Mouse (Mus musculus): ENCODE measurements at regions not wholly inside any gene's neighbourhood (a gene's known extent, or its start where the extent isn't known, plus 50 kb on each side); places are given as distances from the start of the nearest gene placed in this dataset.
"Not testable (repeated sequence)": the region's sequence is repeated elsewhere in the genome, so short reads cannot be mapped to it uniquely, and the experiment has no call there.

DNA sequence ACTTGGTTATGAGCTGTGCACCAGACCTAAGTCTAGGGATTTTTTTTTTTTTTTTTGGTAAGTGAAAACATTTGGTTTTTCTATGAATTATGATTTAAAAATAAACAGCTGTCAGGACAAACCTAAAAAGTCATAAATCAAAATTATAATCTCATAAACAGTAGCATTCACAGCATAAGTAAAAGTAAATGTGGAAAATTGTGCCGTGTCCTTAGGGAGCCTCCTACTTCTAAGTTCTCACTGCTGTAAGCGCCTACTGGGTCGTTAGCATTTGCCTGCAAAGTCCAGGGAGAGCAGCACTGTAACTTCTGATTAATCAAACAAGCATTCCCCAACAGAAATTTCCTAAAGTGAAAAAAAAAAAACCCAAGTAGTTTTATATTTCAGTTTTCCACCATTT, 104.2 kb upstream of the Palmd start:
- Histone ChIP-seq H3K27ac (replicated peaks; ENCODE audit: low read depth, low read length) (no peak overlapping the region), H3K4me2 (ENCODE audit: low read depth, low read length) (no peak overlapping the region), H3K4me1 (ENCODE audit: control insufficient read depth, insufficient read depth, low read length) (no peaks in the 10 kb centered on the region), H3K9ac (replicated peaks; ENCODE audit: low read length) (no peak overlapping the region), H3K27me3 (ENCODE audit: control insufficient read depth, insufficient read depth, low read length) (no peaks in the 10 kb centered on the region), H3K9me3 (replicated peaks; ENCODE audit: control insufficient read depth, low read length) (no peaks in the 10 kb centered on the region), H3K36me3 (replicated peaks; ENCODE audit: control insufficient read depth, insufficient read depth, low read depth, low read length) (no peaks in the 10 kb centered on the region), H3K4me3 (ENCODE audit: low read depth, low read length) (no peak overlapping the region)
- ATAC-seq (replicated peaks; ENCODE audit: insufficient number of reproducible peaks, low FRiP score, low TSS enrichment, low read depth), result no peak
- DNase-seq (ENCODE audit: low spot score), result no peak
- WGBS, result 57% methylated on average over 3 of the region's 3 CpGs

DNA sequence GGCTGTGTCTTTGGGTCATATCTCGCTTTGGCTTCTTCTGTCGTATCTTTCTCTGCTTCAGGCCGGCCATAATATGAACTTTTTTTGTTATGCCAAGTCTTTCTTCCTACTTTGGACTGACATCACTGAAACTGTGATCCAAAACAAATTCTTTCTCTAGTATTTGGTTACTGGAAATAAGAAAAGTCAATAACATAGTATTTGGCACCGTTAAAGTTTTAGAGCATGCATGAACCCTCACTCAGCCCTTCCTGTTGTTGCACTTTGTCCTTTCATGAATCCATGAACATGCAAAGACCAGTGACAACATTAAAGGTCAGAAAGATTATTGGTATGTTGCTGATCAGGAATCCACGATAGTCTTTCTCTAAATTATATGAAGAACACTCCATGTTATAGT, 103.1 kb upstream of the Palmd start:
- no peak for ATAC-seq (replicated peaks; ENCODE audit: insufficient number of reproducible peaks, low FRiP score, low TSS enrichment, low read depth)
- DNase-seq (ENCODE audit: low spot score), result no peak
- no peaks in the 10 kb centered on the region for H3K36me3 ChIP-seq (replicated peaks; ENCODE audit: control insufficient read depth, insufficient read depth, low read depth, low read length)
- WGBS, result 95% methylated on average over 5 of the region's 5 CpGs
- no peaks in the 10 kb centered on the region for H3K4me1 ChIP-seq (ENCODE audit: control insufficient read depth, insufficient read depth, low read length)
- no peak overlapping the region for H3K9ac ChIP-seq (replicated peaks; ENCODE audit: low read length)
- H3K4me3 ChIP-seq (ENCODE audit: low read depth, low read length), result no peak overlapping the region
- no peaks in the 10 kb centered on the region for H3K27me3 ChIP-seq (ENCODE audit: control insufficient read depth, insufficient read depth, low read length)
- no peak overlapping the region for H3K27ac ChIP-seq (replicated peaks; ENCODE audit: low read depth, low read length)
- H3K9me3 ChIP-seq (replicated peaks; ENCODE audit: control insufficient read depth, low read length), result no peaks in the 10 kb centered on the region
- H3K4me2 ChIP-seq (ENCODE audit: low read depth, low read length), result no peak overlapping the region

DNA sequence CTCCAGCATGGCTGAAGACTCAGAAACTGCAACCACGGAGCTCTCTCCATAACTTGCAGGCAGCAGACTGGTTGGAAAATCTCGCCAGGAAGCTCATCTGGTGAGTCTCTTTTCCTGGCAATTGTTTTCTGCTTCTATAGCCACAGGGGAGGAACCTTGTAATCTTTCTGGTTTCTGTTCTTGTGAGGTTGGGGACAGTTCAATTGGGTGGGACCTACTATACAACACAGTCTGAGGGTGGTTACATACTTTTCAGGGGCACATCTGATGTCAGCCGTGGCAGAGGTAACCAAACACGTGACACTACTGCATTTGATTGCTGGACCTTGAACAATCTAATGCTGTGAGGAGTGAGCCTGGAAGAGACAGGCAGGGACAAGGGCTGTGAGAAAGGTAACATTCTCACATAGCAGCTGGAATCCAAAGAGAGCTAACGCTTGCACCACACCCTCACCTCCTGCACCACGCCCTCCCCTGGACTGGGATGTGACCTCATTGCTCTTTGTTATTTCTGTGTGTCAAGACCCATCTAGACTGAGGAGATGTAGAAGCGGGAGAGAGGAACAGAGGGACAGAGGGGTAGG, 98.8 kb upstream of the Palmd start:
- ATAC-seq (replicated peaks; ENCODE audit: insufficient number of reproducible peaks, low FRiP score, low TSS enrichment, low read depth) (no peak), DNase-seq (ENCODE audit: low spot score) (no peak)
- H3K27ac ChIP-seq (replicated peaks; ENCODE audit: low read depth, low read length), result no peak overlapping the region
- H3K36me3 ChIP-seq (replicated peaks; ENCODE audit: control insufficient read depth, insufficient read depth, low read depth, low read length), result no peaks in the 10 kb centered on the region
- no peaks in the 10 kb centered on the region for H3K4me1 ChIP-seq (ENCODE audit: control insufficient read depth, insufficient read depth, low read length)
- H3K4me3 ChIP-seq (ENCODE audit: low read depth, low read length), result no peak overlapping the region
- H3K27me3 ChIP-seq (ENCODE audit: control insufficient read depth, insufficient read depth, low read length), result no peaks in the 10 kb centered on the region
- H3K9ac ChIP-seq (replicated peaks; ENCODE audit: low read length), result no peak overlapping the region
- H3K4me2 ChIP-seq (ENCODE audit: low read depth, low read length), result no peak overlapping the region
- 68% methylated on average over 7 of the region's 7 CpGs for WGBS
- no peaks in the 10 kb centered on the region for H3K9me3 ChIP-seq (replicated peaks; ENCODE audit: control insufficient read depth, low read length)

DNA sequence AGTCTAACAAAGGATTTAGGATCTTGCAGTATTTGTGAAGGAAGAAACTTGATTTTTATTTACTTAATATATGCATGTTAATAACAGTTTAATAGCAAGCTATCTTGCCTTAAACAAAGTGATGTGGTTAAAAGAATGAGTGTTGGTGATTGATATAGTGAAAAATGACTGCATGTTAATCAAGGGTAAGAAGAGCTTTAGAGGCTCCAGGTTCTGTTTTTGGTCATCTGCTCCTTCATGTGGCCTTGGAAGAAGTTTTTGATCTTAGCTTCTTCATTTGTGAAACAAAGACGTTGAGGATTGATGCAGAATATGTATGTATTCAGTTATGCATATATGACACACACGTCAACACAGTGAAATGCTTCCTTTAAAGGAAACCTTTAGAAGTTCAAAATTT, 97.1 kb upstream of the Palmd start:
- no peak overlapping the region for H3K4me3 ChIP-seq (ENCODE audit: low read depth, low read length)
- no peak overlapping the region for H3K27ac ChIP-seq (replicated peaks; ENCODE audit: low read depth, low read length)
- ATAC-seq (replicated peaks; ENCODE audit: insufficient number of reproducible peaks, low FRiP score, low TSS enrichment, low read depth), result no peak
- no peak for DNase-seq (ENCODE audit: low spot score)
- 82% methylated on average over 2 of the region's 2 CpGs for WGBS
- no peaks in the 10 kb centered on the region for H3K27me3 ChIP-seq (ENCODE audit: control insufficient read depth, insufficient read depth, low read length)
- H3K36me3 ChIP-seq (replicated peaks; ENCODE audit: control insufficient read depth, insufficient read depth, low read depth, low read length), result no peaks in the 10 kb centered on the region
- no peak overlapping the region for H3K4me2 ChIP-seq (ENCODE audit: low read depth, low read length)
- no peaks in the 10 kb centered on the region for H3K9me3 ChIP-seq (replicated peaks; ENCODE audit: control insufficient read depth, low read length)
- H3K4me1 ChIP-seq (ENCODE audit: control insufficient read depth, insufficient read depth, low read length), result no peaks in the 10 kb centered on the region
- no peak overlapping the region for H3K9ac ChIP-seq (replicated peaks; ENCODE audit: low read length)

DNA sequence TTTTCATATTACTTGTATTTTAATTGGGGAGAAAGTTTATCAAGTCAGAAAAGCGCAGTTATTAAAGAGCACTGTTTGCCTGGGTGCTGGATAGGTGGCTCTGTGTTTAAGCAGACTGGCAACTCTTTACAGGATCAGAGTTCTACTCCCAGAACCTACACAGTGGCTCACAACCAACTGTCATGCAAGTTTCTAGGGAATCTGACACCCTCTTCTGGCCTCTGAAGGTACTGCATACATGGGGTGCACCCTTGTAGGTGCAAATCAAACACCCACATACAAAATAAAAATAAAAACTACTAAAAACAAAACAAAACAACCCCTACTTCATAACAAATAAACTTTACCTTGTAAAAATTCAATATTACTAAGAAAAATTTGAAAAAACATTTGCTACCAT, 93.0 kb upstream of the Palmd start:
- Histone ChIP-seq H3K36me3 (replicated peaks; ENCODE audit: control insufficient read depth, insufficient read depth, low read depth, low read length) (no peaks in the 10 kb centered on the region), H3K27me3 (ENCODE audit: control insufficient read depth, insufficient read depth, low read length) (no peaks in the 10 kb centered on the region), H3K9ac (replicated peaks; ENCODE audit: low read length) (no peak overlapping the region), H3K27ac (replicated peaks; ENCODE audit: low read depth, low read length) (no peak overlapping the region), H3K4me3 (ENCODE audit: low read depth, low read length) (no peak overlapping the region), H3K9me3 (replicated peaks; ENCODE audit: control insufficient read depth, low read length) (no peaks in the 10 kb centered on the region), H3K4me1 (ENCODE audit: control insufficient read depth, insufficient read depth, low read length) (no peaks in the 10 kb centered on the region), H3K4me2 (ENCODE audit: low read depth, low read length) (no peak overlapping the region)
- WGBS, result 81% methylated on average over 1 of the region's 1 CpGs
- DNase-seq (ENCODE audit: low spot score) (no peak), ATAC-seq (replicated peaks; ENCODE audit: insufficient number of reproducible peaks, low FRiP score, low TSS enrichment, low read depth) (no peak)

DNA sequence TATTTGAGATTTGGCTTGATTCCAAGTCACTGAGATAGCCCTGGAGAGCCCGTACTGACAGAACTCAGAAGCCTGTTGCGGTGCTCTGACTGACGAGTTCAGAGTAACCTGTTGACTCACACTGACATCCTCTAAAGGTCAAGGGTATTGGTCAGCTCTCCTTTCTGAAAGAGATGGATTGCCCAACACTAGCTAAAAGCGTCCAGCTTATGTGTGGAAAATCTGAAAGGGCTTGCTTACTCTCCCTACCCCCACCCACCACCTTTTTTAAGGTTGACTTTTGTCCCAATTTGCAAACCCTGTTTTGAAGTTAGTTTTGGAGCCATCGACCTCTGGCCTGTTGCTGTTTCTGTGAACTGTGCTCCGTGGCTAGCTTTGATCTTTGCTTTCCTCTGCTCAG, 92.4 kb upstream of the Palmd start:
- Histone ChIP-seq H3K4me1 (ENCODE audit: control insufficient read depth, insufficient read depth, low read length) (no peaks in the 10 kb centered on the region), H3K36me3 (replicated peaks; ENCODE audit: control insufficient read depth, insufficient read depth, low read depth, low read length) (no peaks in the 10 kb centered on the region), H3K9ac (replicated peaks; ENCODE audit: low read length) (no peak overlapping the region), H3K27me3 (ENCODE audit: control insufficient read depth, insufficient read depth, low read length) (no peaks in the 10 kb centered on the region), H3K9me3 (replicated peaks; ENCODE audit: control insufficient read depth, low read length) (no peaks in the 10 kb centered on the region), H3K4me2 (ENCODE audit: low read depth, low read length) (no peak overlapping the region), H3K27ac (replicated peaks; ENCODE audit: low read depth, low read length) (no peak overlapping the region), H3K4me3 (ENCODE audit: low read depth, low read length) (no peak overlapping the region)
- WGBS, result 66% methylated on average over 6 of the region's 6 CpGs
- ATAC-seq (replicated peaks; ENCODE audit: insufficient number of reproducible peaks, low FRiP score, low TSS enrichment, low read depth), result no peak
- DNase-seq (ENCODE audit: low spot score), result no peak

DNA sequence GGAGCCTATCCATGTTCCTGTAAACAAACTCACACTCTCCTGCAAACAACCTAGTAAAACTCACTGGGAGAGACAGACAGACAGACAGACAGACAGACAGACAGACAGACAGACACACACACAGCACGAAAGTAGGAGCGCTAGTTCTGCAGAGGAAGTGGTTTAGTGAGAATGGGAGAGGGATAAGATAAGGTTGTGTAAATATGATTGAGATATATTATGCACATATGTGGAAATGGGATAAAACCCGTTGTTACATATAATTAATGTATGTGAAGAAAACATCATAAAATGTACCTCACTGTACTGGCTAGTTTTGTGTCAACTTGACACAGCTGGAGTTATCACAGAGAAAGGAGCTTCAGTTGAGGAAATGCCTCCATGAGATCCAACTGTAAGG, 85.9 kb upstream of the Palmd start:
- H3K36me3 ChIP-seq (replicated peaks; ENCODE audit: control insufficient read depth, insufficient read depth, low read depth, low read length); H3K9me3 ChIP-seq (replicated peaks; ENCODE audit: control insufficient read depth, low read length); ATAC-seq (replicated peaks; ENCODE audit: insufficient number of reproducible peaks, low FRiP score, low TSS enrichment, low read depth); H3K9ac ChIP-seq (replicated peaks; ENCODE audit: low read length); DNase-seq (ENCODE audit: low spot score); H3K4me1 ChIP-seq (ENCODE audit: control insufficient read depth, insufficient read depth, low read length); H3K27me3 ChIP-seq (ENCODE audit: control insufficient read depth, insufficient read depth, low read length); H3K4me3 ChIP-seq (ENCODE audit: low read depth, low read length); H3K27ac ChIP-seq (replicated peaks; ENCODE audit: low read depth, low read length); H3K4me2 ChIP-seq (ENCODE audit: low read depth, low read length): not testable (repeated sequence)
- 92% methylated on average over 3 of the region's 3 CpGs for WGBS

DNA sequence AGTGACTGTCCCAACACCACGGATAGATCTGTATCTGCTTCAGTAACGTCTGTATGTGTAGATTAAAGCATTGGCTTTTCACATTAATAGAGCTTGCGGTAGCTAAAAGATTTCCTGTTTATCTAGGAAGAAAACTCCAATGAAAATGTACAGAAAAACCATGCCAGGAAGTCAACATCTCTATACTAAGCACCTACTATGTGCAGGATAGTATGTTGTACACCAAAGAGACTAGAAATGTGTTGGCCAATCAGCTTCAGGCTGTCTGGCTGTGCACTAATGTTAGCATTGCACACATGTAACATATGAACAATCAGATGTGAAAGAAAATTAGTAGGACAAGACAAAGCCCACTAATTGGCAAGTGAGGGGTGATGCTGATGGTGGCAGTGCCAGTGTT, 82.6 kb upstream of the Palmd start:
- H3K4me3 ChIP-seq (ENCODE audit: low read depth, low read length), result no peak overlapping the region
- DNase-seq (ENCODE audit: low spot score), result no peak
- no peaks in the 10 kb centered on the region for H3K27me3 ChIP-seq (ENCODE audit: control insufficient read depth, insufficient read depth, low read length)
- no peaks in the 10 kb centered on the region for H3K4me1 ChIP-seq (ENCODE audit: control insufficient read depth, insufficient read depth, low read length)
- 86% methylated on average over 3 of the region's 3 CpGs for WGBS
- H3K4me2 ChIP-seq (ENCODE audit: low read depth, low read length), result no peak overlapping the region
- no peak overlapping the region for H3K9ac ChIP-seq (replicated peaks; ENCODE audit: low read length)
- H3K27ac ChIP-seq (replicated peaks; ENCODE audit: low read depth, low read length), result no peak overlapping the region
- H3K9me3 ChIP-seq (replicated peaks; ENCODE audit: control insufficient read depth, low read length), result no peaks in the 10 kb centered on the region
- no peaks in the 10 kb centered on the region for H3K36me3 ChIP-seq (replicated peaks; ENCODE audit: control insufficient read depth, insufficient read depth, low read depth, low read length)
- ATAC-seq (replicated peaks; ENCODE audit: insufficient number of reproducible peaks, low FRiP score, low TSS enrichment, low read depth), result no peak
